Mouse (Mus musculus): Measurements from ENCODE around the gene P2rx7.
A peak's percentile ranks its signal among the peaks of the same experiment; 100 is the strongest.

Gene P2rx7

DNA sequence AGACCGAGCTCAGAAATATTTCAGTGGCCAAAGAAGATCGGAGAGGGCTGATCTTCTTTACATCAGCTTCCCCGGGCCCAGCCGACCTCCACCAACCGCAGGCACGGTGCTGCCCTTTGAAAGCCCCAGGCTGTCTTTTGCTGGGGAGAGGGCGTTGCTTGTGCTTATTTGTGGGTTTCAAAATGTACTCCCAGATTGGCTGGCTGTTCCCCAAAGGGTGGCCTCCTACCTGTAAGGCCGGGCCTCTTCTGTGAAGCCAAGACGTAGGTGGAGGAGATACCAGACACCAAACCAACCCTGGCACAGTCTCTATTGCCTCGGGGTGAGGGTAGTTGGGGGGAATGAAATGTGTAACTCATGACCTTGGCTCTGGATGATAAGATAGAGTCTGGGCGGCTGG lies 2.3 kb downstream of the P2rx7 start:
- peak; percentile 75 for DNase-seq (ENCODE audit: low read depth, low spot score)

DNA sequence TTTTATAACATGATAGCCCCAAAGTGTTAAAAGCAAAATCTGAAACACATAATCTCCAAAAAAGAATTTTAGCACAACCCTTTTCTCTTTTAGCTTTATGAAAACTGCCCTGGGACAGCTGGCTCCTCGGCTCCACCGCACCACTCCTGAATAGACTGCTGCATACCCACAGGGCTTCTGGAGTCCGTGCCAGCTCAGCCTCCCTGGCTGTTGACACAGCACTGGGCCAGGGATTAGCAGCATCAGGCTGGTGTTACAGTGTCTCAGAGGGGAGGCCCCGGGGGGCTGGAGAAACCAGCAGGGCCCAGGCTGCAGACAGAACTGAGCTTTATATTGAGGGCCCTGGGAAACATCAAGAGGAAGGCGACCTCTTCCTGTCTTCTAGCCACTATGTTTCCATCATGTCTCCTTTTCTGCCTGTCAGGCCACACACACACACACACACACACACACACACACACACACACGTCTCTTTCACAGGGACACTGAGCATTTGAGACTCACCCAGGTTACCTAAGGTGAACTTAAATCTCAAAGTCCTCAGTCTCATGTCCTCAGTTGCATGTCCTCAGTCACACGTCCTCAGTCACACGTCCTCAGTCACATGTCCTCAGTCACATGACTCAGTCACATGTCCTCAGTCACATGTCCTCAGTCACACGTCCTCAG lies 3.7 kb downstream of the P2rx7 start:
- DNase-seq (ENCODE audit: low read depth, low spot score): peak; percentile 60

DNA sequence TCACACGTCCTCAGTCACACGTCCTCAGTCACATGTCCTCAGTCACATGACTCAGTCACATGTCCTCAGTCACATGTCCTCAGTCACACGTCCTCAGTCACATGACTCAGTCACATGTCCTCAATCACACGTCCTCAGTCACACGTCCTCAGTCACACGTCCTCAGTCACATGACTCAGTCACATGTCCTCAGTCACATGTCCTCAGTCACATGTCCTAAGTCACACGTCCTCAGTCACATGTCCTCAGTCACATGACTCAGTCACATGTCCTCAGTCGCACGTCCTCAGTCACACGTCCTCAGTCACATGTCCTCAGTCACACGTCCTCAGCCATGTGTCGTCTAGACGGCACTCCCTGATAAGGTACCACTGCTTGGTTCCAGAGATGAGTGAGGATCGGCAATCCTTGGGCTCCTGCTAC lies 4.3 kb downstream of the P2rx7 start:
- DNase-seq (ENCODE audit: low read depth, low spot score): peak; percentile 50

DNA sequence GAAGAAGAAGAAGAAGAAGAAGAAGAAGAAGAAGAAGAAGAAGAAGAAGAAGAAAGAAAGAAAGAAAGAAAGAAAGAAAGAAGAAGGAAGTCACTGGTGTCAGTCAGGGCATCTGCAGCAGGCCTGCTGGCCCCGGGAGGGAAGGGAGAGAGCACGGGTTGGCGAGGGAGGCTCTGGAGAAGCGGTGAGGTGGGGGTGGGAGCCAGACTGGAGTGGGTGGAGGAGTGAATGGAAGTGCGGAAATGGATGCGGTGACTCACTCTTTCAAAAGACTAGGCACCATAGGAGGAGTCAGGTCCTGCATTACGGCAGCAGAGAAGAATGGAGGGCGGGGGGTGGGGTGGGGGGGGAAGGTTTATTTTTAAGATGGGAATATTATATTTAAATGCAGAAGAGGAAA lies 5.6 kb downstream of the P2rx7 start:
- no peak for DNase-seq (ENCODE audit: low read depth, low spot score)

DNA sequence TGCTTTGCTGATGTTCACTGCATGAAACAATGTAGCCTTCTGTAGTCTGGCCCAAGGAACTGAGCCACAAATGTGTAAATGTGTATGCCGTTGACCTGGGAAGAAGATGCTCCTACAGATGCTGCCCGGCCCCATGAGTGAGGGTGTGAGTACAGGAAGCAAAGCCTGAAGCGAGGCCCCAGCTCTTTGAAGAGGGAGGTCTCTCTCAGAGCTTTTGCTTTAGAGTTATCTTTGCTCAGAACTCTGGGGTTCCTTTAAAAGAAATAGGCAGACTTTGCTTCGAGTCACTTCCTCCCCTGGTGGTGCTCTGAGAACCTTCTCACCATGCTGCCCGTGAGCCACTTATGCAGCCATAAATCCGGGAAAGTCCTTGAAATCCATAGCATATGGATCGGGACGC lies 6.4 kb downstream of the P2rx7 start:
- peak; percentile 65 for DNase-seq (ENCODE audit: low read depth, low spot score)

DNA sequence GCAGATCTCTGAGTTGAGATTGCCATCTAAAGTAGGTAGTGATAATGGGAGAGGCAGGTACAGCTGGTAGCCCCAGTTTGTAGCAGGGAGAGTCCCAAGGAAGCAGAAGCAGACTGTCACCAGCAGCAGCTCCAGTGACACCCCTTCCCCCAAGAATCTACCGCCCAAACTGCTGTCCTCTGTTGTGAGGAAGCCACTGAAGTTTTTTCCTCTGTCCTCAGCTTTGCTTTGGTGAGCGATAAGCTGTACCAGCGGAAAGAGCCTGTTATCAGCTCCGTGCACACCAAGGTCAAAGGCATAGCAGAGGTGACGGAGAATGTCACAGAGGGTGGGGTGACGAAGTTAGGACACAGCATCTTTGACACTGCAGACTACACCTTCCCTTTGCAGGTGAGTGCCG lies 8.8 kb downstream of the P2rx7 start:
- peak; percentile 68 for DNase-seq (ENCODE audit: low read depth, low spot score)

DNA sequence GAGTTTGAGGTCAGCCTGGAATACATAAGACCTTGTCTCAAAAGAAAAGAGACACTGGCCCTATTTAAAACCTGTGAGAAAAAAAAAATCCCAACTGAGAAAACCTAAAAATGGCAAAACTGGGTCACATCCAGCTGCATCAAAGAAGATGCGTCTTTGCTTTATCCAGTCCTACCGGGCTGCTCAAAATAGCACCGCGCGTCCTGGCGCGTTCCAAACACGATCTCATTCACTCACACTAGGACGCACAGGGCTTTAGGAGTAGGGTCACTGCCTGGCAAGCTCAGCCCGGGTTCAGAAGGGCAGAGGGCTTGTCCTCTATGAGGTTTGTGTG lies 9.4 kb downstream of the P2rx7 start:
- DNase-seq (ENCODE audit: low read depth, low spot score): no peak

DNA sequence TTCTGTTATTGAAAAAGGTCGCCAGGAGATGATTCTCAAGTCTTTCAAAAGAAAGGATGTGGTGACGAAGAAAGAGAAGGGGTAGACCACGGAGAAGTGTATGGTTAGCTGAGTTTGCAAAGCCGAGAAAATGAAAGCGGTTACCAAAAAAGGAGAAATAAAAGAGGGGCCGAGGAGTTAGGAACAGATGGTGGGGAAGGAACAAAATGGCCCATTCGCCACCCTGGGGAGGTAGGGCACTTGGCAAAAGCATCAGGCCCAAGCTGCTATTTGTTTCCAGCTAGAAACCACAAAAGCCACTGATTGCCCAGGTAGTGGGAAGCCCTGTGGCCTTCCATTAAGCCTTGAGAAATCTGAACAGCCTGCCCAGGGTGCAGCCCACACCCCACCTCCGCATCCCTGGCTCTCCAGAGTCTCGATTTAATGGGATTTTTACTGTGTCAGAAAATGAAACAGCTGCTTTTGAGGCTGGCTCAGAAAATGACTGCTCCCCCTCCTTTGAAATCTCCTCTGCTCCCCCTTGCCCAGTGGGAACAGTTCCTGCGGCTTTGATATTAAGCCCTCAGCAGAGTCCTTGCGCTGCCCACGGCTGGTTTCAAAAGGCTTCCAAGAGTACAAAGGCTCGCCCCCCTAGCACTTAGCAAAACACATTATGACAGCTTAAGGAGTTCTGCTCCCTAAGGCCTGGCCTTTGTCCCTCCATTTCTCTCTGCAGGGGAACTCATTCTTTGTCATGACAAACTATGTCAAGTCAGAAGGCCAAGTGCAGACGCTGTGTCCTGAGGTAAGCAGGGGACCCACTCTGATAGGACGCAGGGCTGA lies 9.9 kb downstream of the P2rx7 start:
- peak; percentile 75 for DNase-seq (ENCODE audit: low read depth, low spot score)

DNA sequence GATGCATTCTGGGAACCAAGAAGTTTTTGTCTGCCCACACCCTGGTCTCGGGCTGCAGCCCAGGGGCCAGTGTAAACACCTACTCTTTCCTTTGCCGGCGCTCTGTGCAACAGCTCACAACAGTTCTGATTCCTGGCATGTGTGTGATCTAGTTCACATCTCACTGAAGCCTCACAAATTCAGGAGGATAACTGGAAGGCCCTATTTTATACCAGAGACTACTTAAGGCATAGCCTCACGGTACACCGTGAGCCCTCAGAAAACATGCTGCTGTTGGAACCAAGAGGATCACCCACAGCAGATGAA lies 10.5 kb downstream of the P2rx7 start:
- DNase-seq (ENCODE audit: low read depth, low spot score): no peak

DNA sequence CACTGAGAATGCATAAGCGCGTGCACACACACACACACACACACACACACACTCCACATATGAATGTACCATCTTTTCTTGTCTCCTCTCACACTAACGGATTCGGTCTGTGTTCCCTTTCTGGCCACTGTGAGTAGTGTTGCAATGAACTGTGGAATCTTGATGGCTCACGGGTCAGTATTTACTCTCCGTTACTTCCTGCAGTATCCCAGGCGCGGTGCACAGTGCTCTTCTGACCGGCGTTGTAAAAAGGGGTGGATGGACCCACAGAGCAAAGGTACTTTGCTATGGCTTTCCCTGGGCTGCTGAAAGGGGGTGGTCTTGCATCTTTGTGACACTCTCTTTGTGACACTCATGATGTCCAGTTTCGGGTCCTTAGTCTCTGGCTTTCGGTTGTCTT lies 13.1 kb downstream of the P2rx7 start:
- no peak for DNase-seq (ENCODE audit: low read depth, low spot score)

DNA sequence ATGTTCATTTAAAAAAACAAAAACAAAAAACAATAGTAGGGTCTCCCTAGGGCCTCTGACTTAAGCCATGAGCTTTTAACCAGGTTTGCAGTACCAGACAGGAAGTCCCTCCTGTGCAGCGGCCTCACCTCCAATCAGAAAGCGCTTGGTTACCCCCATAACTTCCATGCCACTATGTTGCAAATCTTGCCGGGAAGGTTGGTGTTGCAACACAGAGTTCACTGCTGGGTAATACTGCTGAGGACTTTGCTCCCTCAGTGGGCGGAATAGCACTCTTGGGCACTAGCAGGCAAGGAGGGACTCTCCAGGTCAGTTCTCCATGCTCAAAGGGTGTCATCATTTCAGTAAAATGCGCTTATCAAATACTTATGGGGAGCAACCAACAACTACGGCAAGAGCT lies 18.8 kb downstream of the P2rx7 start:
- DNase-seq (ENCODE audit: low read depth, low spot score): no peak

DNA sequence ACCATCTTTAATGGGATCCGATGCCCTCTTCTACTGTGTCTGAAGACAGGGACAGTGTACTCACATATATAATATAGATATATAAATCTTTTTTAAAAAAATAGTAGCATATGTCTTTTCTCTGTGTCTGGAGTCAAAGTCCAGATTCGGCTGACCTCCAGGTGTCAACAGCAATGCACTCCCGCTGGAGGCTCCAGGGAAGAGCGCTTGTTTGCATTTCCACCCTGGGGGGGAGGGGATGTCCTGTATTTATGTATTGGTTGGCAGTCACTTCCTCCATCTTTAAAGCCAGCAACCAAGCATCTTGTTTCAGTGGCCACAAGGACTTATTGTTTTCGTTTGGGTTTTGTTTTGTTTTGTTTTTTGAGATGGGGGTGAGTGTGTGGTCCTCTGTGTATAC lies 21.3 kb downstream of the P2rx7 start:
- DNase-seq (ENCODE audit: low read depth, low spot score): no peak

DNA sequence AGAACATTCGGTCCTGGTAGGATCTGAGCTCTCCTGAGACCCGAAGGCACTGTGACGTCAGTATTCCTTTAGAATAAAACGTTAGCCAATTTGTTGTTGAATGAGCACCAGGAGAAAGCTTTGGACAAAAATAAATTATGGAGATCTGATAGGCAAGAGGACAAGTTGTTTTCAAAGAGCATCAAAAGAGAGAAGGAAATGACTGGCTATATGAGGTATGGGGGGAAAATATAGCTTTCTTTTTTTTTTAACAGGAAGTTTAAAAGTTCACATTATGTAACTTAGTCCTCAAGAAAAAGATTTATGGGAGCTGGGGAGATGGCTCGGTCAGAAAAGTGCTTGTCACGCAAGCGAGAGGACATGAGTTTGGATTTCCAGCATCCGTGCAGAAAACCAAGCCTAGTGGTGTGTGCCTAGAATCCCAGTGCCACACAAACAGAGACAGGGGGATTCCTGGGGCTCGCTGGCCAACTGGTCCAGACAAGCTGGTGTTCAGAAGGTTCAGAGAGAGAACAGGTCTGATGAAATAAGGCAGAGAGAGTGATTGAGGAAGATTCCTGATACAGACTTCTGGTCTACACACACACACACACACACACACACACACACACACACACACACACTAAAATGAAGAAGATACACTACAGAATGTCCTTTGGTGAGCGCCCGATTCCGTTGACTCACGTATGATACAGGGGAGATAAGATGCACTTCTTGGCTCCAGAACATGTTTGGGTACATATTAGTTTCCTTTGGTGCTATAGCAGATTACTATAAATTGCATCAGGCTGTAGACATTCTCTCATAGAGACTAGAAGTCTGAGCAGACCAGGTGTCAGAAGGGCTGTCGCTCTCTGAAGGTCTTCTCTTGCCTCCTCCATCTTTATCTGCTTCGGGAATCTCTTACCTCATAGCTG lies 25.5 kb downstream of the P2rx7 start:
- no peak for DNase-seq (ENCODE audit: low read depth, low spot score)

DNA sequence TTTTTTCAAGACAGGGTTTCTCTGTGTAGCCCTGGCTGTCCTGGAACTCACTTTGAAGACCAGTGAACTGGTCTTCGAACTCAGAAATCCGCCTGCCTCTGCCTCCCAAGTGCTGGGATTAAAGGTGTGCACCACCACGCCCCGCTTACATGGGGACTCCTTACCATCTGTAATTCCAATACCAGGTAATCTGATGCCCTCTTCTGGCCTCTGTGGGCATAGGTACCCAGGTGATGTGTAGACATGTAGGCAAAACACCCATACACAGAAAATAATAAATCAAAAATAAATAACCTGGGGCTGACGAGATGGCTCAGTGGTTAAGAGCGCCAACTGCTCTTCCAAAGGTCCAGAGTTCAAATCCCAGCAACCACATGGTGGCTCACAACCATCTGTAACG lies 27.9 kb downstream of the P2rx7 start:
- peak; percentile 69 for DNase-seq (ENCODE audit: low read depth, low spot score)

DNA sequence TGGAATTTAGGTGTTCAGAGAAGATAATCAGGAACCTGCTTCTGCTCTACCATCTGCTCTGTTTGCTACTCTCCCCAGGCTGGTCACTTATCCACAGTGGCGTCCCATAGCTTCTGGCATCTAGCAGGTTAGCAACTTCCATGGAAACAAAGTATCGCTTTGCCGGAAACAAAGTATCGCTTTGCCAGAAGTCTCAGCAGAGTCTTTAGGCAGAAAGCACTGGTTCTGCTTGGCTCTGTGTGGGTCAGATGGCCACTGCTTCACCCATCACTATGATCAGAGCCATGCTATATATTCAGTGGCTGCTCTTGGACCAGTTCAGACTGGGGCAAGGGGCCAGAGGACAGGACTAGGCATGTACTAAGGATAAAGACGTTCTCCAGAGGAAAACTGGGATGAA lies 28.6 kb downstream of the P2rx7 start:
- DNase-seq (ENCODE audit: low read depth, low spot score): no peak

DNA sequence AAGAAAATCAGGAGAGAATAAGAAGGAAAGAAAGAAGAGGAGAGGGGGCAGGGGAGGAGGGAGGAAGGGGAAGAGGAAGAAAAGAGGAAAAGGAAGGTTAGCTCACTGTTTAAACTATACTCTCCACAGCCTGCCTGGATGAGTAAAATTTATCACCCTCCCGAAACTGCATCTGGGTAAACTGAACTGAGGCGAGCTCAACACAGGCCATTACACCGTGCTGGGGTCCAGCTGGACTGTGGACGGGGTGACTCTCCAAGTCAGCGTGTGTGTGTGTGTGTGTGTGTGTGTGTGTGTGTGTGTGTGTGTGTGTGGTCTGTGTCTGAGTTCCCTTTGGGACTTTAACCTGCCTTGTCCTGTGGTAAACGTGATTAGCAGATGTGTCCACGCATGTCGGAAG lies 32.3 kb downstream of the P2rx7 start:
- no peak for DNase-seq (ENCODE audit: low read depth, low spot score)

DNA sequence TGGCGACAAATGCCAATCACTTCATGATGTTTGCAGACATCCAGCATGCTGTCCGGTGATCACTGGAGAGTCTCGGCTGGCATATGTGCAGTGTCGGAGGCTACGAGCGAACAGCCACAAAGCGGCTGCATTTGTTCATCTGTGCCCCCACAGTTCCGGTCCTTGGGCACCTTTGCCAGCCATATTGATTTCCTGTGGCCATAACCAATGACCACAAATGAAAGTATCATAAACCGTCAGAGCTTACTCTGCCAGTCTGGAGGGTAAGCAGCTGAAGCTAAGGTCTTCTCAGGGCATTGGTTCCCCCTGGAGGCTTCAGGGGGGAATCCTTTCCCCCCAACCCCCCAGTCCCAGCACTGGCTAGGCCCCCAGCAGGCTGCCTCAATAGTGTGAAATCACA lies 34.3 kb downstream of the P2rx7 start:
- peak; percentile 18 for DNase-seq (ENCODE audit: low read depth, low spot score)

DNA sequence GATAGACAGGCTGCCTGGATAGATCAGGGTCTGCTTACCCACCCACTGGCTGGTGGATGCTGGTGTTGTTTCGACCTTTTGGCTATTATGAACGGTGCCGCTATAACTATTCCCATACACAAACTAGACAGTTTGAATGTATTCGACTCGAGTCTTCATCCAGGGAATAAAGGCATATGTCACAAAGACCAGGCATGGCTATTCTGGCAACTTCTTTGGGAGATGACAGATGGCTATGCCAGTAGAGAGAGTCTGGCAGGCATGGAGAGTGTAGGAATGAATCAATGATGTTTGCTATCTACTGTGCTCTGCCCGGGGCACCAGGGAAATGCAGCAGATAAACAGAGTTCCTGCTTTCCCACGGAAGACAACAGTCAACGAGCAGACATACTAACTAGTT lies 36.2 kb downstream of the P2rx7 start:
- DNase-seq (ENCODE audit: low read depth, low spot score): no peak

DNA sequence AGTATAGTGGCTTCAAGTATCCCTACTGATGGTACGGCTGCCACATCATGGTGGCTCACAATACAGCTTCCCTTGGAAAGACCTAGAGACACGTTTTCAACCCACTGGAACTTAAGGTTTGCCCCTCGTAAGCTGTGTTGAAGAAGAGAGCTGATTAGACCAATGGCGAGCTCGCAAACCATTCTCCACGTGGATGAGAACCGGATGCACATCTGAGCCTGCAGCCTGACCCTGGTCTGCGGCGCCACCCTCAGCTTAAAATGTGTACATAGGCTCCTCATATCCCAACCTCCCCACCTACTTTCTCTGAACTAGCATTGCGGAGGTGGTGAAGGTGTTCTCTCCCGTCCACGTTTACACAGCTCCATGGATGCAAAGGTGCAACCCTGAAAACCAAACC lies 37.6 kb downstream of the P2rx7 start:
- no peak for DNase-seq (ENCODE audit: low read depth, low spot score)

DNA sequence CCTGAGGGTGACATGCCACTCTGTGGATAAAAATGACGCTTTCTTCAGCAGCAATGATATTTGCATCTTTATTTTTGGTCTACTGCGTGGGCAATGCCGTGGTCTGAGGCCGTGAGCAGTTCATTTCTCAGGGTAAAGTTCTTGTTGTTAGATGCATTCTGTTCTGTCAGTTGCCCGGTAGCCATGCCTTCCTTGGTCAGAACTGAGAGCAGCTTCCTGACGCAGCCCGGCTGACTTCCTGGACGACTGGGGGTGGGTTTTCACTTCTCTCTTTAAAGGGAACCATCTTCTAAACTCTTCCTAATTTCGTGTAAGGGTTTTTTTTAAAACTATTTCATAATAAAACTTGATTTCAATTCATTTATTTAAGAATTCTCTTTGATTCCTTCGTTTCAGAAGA lies 40.2 kb downstream of the P2rx7 start:
- no peak for DNase-seq (ENCODE audit: low read depth, low spot score)

DNA sequence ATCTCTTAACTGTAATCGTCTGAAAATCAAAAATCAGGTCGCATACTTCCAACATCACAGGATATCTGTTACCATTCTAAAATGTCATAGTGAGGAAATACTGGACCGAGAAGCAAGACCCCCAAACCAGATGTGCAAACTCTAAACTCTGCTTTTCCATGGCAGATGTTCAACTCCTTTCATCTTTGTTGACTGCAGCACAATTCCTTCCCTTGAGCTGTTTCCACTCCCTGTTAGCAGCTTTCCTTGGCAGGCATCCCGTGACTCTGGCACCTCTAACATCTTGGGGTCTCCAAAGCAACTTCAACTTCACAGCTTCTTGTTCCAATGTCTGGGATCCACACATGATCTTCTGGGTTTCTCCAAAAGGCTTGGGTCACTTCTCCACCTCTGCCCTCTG lies 43.7 kb downstream of the P2rx7 start:
- DNase-seq (ENCODE audit: low read depth, low spot score): no peak

DNA sequence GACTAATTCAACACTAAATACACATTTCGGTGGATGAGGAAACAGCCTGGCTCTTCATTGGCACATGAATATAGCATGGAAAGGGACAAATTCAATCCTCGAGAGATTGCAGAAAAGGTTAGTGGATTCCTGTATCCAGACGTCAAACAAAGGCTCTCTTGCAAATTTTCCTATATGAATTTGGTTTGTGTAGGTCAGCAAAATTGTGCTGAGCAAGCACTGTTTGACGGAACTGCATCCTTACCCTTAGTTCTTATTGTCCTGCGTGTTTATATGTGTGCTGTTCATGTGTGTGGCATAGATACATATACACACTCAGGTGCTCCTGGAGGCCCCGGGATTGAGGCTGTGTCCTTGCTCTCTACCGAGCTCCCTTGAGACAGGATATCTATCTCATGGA lies 45.4 kb downstream of the P2rx7 start:
- no peak for DNase-seq (ENCODE audit: low read depth, low spot score)

DNA sequence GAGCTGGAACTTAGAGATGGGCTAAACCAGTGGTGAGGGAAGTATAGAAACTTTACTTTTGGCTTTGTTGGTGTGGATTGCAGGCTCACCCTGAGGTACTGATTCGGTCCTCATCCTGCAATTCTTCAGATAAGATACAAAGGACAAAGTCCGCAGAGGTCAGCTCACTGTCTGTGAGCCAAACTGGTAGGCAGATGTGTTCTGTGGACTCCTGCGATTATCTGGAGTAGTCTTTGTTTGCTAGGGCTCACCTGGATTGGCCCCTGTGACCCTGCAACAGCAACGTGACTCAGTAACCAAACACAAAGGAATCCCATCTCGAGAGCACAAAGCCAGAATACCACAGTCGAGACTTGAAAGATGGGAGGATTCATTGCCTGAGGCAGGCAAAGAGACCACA lies 46.8 kb downstream of the P2rx7 start:
- DNase-seq (ENCODE audit: low read depth, low spot score): no peak

Data from CD4-positive, CD25-positive, alpha-beta regulatory T cell, adult 2 months (primary cell).